Mouse (Mus musculus) forebrain, embryonic 10.5 days (tissue): ENCODE results near the gene Pdlim1. TPM values are rescaled to one million over a fixed set of nuclear protein-coding genes. Genes with fewer than 3 reads are reported as not detected.

Experiments
- DNase-seq: peaks from one replicate; pipeline ENCODE4 v3.0.0-alpha.2; 2017; ENCODE audit warnings: low spot score; ENCODE audit errors: extremely low spot score
- H3K27ac ChIP-seq: fragments of 300-500 bp; sonication (generic); 2 replicates; pipeline ENCODE4 v1.5.1; 2016; ENCODE audit warnings: mild to moderate bottlenecking
- H3K27me3 ChIP-seq: fragments of 300-500 bp; sonication (generic); 2 replicates; pipeline ENCODE4 v1.6.1; 2016; ENCODE audit warnings: mild to moderate bottlenecking; ENCODE audit not compliant: poor library complexity, severe bottlenecking
- H3K36me3 ChIP-seq: fragments of 300-500 bp; sonication (generic); replicated peaks from 2 replicates; pipeline ENCODE4 v1.6.1; 2016; ENCODE audit warnings: mild to moderate bottlenecking, moderate library complexity
- H3K4me1 ChIP-seq: fragments of 300-500 bp; sonication (generic); 2 replicates; pipeline ENCODE4 v1.6.1; 2016
- H3K4me3 ChIP-seq: fragments of 300-500 bp; sonication (generic); 2 replicates; pipeline ENCODE4 v1.5.1; 2016; ENCODE audit warnings: mild to moderate bottlenecking, moderate library complexity
- H3K9me3 ChIP-seq: fragments of 300-500 bp; sonication (generic); 2 replicates; pipeline ENCODE4 v1.6.1; 2016; ENCODE audit warnings: mild to moderate bottlenecking, moderate library complexity
- WGBS: fragments of 180-500 bp; shearing (Covaris S2); methylation state at CpG from one replicate; pipeline ENCODE4 v1.1.7; 2016; 5-methylcytosine and 5-hydroxymethylcytosine counted together
- polyA plus RNA-seq: library from polyadenylated mRNA; unstranded; fragments of >200 nt; fragmentation: Nextera tagmentation; extraction: Ambion mirVana; gene quantifications from 2 replicates; pipeline ENCODE4 v1.2.1, GENCODE M21; 2016

Pdlim1 gene
- polyA plus RNA-seq, 1 experiment from 2014 or later, result 108 TPM

GRCm38 (mm10) chr19:40277494-40277893, 5.9 kb upstream of the Pdlim1 start:
- Histone ChIP-seq H3K4me1 (peaks cover 9% of the 10 kb centered on the region), H3K36me3 (no peaks in the 10 kb centered on the region), H3K27ac (no peak overlapping the region), H3K27me3 (peaks cover 9% of the 10 kb centered on the region), H3K4me3 (no peak overlapping the region), H3K9me3 (peaks cover 7% of the 10 kb centered on the region; the same call in 1 of the 2 replicates)
- DNase-seq, result no peak
- WGBS, result 90% methylated on average over 8 of the region's 8 CpGs

GRCm38 (mm10) chr19:40275401-40276188, 4.0 kb upstream of the Pdlim1 start:
- Histone ChIP-seq H3K36me3 (no peaks in the 10 kb centered on the region), H3K27ac (no peak overlapping the region), H3K9me3 (no peaks in the 10 kb centered on the region), H3K4me3 (no peak overlapping the region), H3K27me3 (peaks cover 28% of the 10 kb centered on the region), H3K4me1 (peaks cover 28% of the 10 kb centered on the region)
- DNase-seq, result no peak
- 89% methylated on average over 14 of the region's 14 CpGs for WGBS

DNA sequence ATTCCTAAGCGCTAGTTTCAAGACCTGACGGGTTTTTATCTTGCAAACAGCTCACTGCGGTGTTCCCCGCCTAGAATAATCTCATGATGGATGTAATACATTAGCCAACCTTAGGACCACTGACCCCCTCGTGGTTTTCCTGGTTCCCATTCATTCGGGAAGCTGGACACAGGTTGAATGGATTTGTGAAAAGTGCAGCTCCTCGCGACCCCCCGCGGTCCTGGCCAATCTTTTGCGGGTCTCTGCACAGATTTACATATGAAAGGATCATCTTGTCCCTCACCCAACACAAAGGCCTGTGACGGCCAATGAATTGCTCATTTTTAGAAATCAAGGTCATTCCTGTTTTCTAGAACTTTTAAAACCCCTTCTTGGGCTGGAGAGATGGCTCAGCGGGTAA, 1.0 kb upstream of the Pdlim1 start:
- no peak overlapping the region for H3K4me3 ChIP-seq
- H3K36me3 ChIP-seq, result no peaks in the 10 kb centered on the region
- 22% methylated on average over 13 of the region's 13 CpGs for WGBS
- DNase-seq, result peak; percentile 44
- H3K27me3 ChIP-seq, result peaks cover 42% of the 10 kb centered on the region
- no peaks in the 10 kb centered on the region for H3K9me3 ChIP-seq
- peaks cover 40% of the 10 kb centered on the region for H3K4me1 ChIP-seq
- no peak overlapping the region for H3K27ac ChIP-seq

DNA sequence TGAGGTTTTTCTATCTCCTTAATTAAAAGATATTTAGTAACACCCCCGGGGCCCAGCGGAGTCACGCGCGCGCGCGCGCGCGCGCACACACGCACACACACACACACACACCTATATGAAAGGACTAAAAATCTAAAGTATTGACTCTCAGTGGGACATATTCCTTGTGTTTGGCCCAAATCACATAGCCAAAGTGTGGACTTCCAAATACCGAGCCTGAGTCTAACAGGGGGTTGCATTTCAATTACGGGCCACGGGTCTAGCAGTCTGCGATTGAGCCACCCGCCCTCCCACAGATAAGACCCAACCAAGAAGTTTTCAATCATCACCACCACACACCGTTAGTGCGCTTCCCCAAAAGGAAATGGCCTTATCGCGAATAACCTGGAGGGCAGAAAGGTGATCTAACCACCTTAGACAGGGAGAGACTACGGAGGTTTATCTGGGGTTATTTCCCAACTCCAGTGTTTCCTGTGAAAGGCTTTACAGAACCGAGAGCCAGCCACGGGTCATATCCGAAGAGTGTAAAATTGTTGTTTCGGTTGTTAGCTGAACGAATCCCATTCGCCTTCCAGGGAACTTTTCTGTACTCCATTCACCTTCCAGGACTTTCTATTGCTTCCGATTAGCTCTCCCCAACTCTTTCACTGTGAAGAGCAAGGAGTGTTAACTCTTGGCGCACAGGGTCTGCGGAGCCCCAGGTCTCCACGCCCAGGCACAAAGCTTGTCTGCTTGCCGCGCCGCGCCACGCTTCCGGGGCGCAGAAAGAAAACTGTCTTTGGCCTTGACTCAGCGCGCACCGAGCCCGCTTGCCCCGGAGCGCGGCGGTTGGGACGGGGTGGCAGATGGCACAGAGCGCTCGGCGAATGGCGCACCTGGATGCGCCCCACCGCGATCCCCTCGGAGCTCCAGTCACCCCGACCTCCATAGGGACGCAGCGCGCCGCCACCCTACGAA, 1.0 kb downstream of the Pdlim1 start:
- DNase-seq, result no peak
- Histone ChIP-seq H3K9me3 (no peaks in the 10 kb centered on the region), H3K27ac (peak overlapping the region; percentile 83), H3K4me1 (peaks cover 40% of the 10 kb centered on the region), H3K27me3 (peaks cover 42% of the 10 kb centered on the region), H3K36me3 (no peaks in the 10 kb centered on the region), H3K4me3 (peak overlapping the region; percentile 61)
- WGBS, result 7% methylated on average over 63 of the region's 63 CpGs

- Histone ChIP-seq H3K27me3 (peaks cover 42% of the 10 kb centered on the region), H3K9me3 (no peaks in the 10 kb centered on the region), H3K4me3 (no peak overlapping the region; the same call in 1 of the 2 replicates), H3K27ac (no peak overlapping the region), H3K4me1 (peaks cover 40% of the 10 kb centered on the region), H3K36me3 (no peaks in the 10 kb centered on the region)
- DNase-seq, result no peak
- 76% methylated on average over 5 of the region's 5 CpGs for WGBS
Observed at GRCm38 (mm10) chr19:40269526-40269925, 2.1 kb downstream of the Pdlim1 start.

DNA sequence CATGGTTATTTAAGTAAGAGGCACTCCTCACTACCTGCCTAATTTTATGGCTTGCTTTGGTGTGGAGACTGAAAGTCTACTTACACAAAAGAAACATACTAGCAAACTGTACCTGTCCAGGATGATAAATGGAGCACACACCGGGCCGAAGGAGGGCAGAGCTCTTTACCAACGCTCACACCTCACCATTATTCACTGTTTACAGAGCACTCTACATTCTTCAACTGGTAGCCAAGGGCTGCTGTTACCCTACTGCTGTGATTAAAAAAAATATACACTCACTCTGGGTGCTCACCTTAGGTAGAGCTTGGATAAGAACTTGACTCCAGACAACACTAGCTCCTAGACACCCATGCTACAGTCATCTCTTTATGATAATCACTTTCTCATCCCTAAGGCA, 3.1 kb downstream of the Pdlim1 start:
- peaks cover 42% of the 10 kb centered on the region for H3K27me3 ChIP-seq
- H3K27ac ChIP-seq, result no peak overlapping the region
- H3K9me3 ChIP-seq, result no peaks in the 10 kb centered on the region
- no peak for DNase-seq
- H3K4me1 ChIP-seq, result peaks cover 40% of the 10 kb centered on the region
- WGBS, result 85% methylated on average over 3 of the region's 3 CpGs
- H3K4me3 ChIP-seq, result no peak overlapping the region
- H3K36me3 ChIP-seq, result no peaks in the 10 kb centered on the region

DNA sequence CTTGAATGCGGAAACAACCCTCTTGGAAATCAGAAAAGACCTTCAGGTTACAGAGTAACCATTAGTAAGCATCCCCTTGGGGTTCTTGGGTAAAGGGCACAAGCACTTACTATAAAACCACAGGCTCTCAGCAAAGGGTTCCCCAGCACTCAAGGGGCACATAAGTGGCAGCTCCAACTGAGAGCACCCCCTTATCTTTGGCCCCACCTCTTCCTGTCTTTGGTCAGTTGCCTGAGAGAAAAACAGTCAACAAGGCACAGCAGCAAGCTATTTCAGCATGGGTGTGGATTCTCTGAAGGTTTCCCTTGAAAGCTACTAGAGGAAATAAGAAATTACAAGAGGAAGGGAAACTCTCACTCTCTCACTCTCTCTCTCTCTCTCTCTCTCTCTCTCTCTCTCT, 4.3 kb downstream of the Pdlim1 start:
- Histone ChIP-seq H3K4me3 (no peak overlapping the region), H3K27me3 (peaks cover 33% of the 10 kb centered on the region), H3K9me3 (no peaks in the 10 kb centered on the region), H3K27ac (no peak overlapping the region), H3K4me1 (peaks cover 29% of the 10 kb centered on the region), H3K36me3 (no peaks in the 10 kb centered on the region)
- 93% methylated on average over 1 of the region's 1 CpGs for WGBS
- DNase-seq, result no peak

GRCm38 (mm10) chr19:40259485-40259884, 12.2 kb downstream of the Pdlim1 start:
- WGBS, result 97% methylated on average over 1 of the region's 1 CpGs
- Histone ChIP-seq H3K27me3 (no peaks in the 10 kb centered on the region), H3K36me3 (no peaks in the 10 kb centered on the region), H3K27ac (no peak overlapping the region), H3K4me3 (no peak overlapping the region), H3K4me1 (0 out of 2 replicates have a peak, but pooled peaks cover 3% of the 10 kb centered on the region), H3K9me3 (no peaks in the 10 kb centered on the region)
- DNase-seq, result no peak

GRCm38 (mm10) chr19:40257396-40257795, 14.2 kb downstream of the Pdlim1 start:
- no peak overlapping the region for H3K4me3 ChIP-seq
- no peaks in the 10 kb centered on the region for H3K9me3 ChIP-seq
- no peaks in the 10 kb centered on the region for H3K36me3 ChIP-seq
- no peak for DNase-seq
- H3K4me1 ChIP-seq, result peaks cover 9% of the 10 kb centered on the region; the same call in 1 of the 2 replicates
- WGBS, result 77% methylated on average over 4 of the region's 4 CpGs
- no peaks in the 10 kb centered on the region for H3K27me3 ChIP-seq
- no peak overlapping the region for H3K27ac ChIP-seq

DNA sequence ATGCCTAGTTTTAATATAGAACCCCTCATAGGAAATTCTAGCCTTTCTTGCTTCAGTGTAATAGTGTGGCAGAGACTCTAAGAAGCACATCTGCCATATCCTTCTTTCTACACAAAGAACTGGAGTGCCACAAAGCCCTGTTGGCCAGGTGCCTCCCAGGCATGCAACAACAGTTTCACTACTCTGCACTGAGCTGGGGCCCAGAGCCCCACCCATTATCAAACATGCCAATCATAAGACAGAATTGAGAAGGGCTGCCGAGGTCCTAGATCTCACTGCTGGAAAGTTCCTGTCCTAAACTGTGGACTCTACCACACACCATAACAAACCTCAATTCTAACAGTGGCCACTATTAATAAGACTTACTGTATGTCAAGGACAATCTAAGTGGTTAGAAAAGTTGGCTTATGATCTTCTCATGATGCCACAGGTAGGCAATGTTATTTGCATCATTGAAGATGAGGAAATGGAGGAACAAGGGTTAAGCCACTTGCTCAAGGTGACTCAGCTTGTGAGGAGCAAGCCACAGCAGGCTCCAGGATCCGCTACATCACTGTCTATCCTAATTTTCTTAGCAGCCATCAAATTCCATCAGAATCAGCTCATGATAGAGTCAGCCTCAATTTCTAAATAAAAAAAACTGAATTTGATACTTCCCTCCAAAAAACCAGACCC, 15.1 kb downstream of the Pdlim1 start:
- Histone ChIP-seq H3K36me3 (no peaks in the 10 kb centered on the region), H3K27ac (no peak overlapping the region), H3K4me3 (no peak overlapping the region), H3K4me1 (peaks cover 9% of the 10 kb centered on the region; the same call in 1 of the 2 replicates), H3K27me3 (no peaks in the 10 kb centered on the region), H3K9me3 (no peaks in the 10 kb centered on the region)
- DNase-seq, result no peak
- 77% methylated on average over 2 of the region's 2 CpGs for WGBS

DNA sequence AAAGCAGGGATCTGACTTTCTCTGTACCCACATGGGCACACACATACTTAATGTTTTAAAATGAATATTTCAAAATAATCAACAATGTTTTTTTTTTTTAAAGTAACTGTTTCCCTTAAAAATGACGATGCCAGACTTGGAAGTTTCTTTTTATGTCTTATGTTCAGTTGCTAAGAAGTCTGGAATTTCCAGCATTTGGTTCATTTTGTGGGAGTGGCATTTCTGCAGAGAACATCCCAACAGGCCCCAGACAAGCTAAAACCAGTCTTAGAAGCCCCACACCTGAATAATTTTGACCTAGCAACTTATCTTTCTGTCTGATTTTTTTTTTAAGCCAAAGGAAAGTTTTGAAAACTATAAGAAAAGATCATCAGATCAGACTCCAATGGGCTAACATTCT, 16.1 kb downstream of the Pdlim1 start:
- WGBS, result 82% methylated on average over 1 of the region's 1 CpGs
- no peaks in the 10 kb centered on the region for H3K36me3 ChIP-seq
- no peak overlapping the region for H3K27ac ChIP-seq
- H3K9me3 ChIP-seq, result no peaks in the 10 kb centered on the region
- DNase-seq, result no peak
- H3K4me3 ChIP-seq, result no peak overlapping the region
- no peaks in the 10 kb centered on the region for H3K27me3 ChIP-seq
- H3K4me1 ChIP-seq, result peaks cover 9% of the 10 kb centered on the region; the same call in 1 of the 2 replicates

- Histone ChIP-seq H3K4me1 (peaks cover 9% of the 10 kb centered on the region; the same call in 1 of the 2 replicates), H3K4me3 (no peak overlapping the region), H3K36me3 (0 out of 2 replicates have a peak, but pooled peaks cover 3% of the 10 kb centered on the region), H3K27ac (no peak overlapping the region), H3K27me3 (no peaks in the 10 kb centered on the region), H3K9me3 (no peaks in the 10 kb centered on the region)
- DNase-seq, result no peak
- 86% methylated on average over 3 of the region's 3 CpGs for WGBS
Observed at GRCm38 (mm10) chr19:40254741-40255140, 16.9 kb downstream of the Pdlim1 start.
